Mouse (Mus musculus) spleen, adult 2 months (tissue): ENCODE data around the gene Cipc. TPM values are rescaled to one million over a fixed set of nuclear protein-coding genes. Genes with fewer than 3 reads are reported as not detected.

Source experiments
- DNase-seq, 2 experiments: peaks; one replicate each; pipeline versions ENCODE4 v3.0.0 to v3.0.0-alpha.2; 2012 to 2021; ENCODE audit warnings: low spot score in 2 of 2, low read depth in 1 of 2
- H3K27ac ChIP-seq: fragments of 200-500 bp; 2 replicates; pipeline ENCODE4 v1.5.1; 2012; ENCODE audit warnings: low read length, inconsistent platforms; ENCODE audit not compliant: insufficient read depth
- H3K27me3 ChIP-seq: fragments of 200-500 bp; 2 replicates; pipeline ENCODE4 v1.6.1; 2012; ENCODE audit warnings: mild to moderate bottlenecking, moderate library complexity, low read length, inconsistent platforms; ENCODE audit not compliant: control insufficient read depth, insufficient read depth
- H3K36me3 ChIP-seq: fragments of 200-500 bp; 2 replicates; pipeline ENCODE4 v1.6.1; 2012; ENCODE audit warnings: mild to moderate bottlenecking, low read length, inconsistent platforms; ENCODE audit not compliant: control insufficient read depth, insufficient read depth
- H3K4me1 ChIP-seq: fragments of 200-500 bp; 2 replicates; pipeline ENCODE4 v1.6.1; 2011; ENCODE audit warnings: inconsistent platforms; ENCODE audit not compliant: control insufficient read depth, insufficient read depth, insufficient read length
- H3K4me3 ChIP-seq: fragments of 200-500 bp; 2 replicates; pipeline ENCODE4 v1.5.1; 2011; ENCODE audit warnings: mild to moderate bottlenecking, inconsistent platforms; ENCODE audit not compliant: insufficient read depth, insufficient read length; ENCODE audit errors: extremely low read depth
- CTCF ChIP-seq: fragments of 200-500 bp; IDR thresholded peaks from 2 replicates; pipeline ENCODE4 v1.5.1; 2011; ENCODE audit warnings: mild to moderate bottlenecking, inconsistent platforms; ENCODE audit not compliant: insufficient read depth, insufficient read length, insufficient replicate concordance; ENCODE audit errors: extremely low read depth
- POLR2A ChIP-seq: fragments of 200-500 bp; IDR thresholded peaks from 2 replicates; pipeline ENCODE4 v1.6.1; 2011; ENCODE audit warnings: low read depth, low read length, inconsistent platforms
- whole genome bisulfite sequencing: fragments of 180-500 bp; shearing (Covaris S2); methylation state at CpG from one replicate; pipeline ENCODE4 v1.1.7; 2018; 5-methylcytosine and 5-hydroxymethylcytosine counted together
- polyA plus RNA-seq: library from polyadenylated mRNA; depleted of rRNA; stranded (reverse); fragments of >200 nt; gene quantifications from 2 replicates; pipeline ENCODE4 v1.2.3, GENCODE M21; 2012

The Cipc gene
- polyA plus RNA-seq, 1 experiment = 24.2 TPM

GRCm38 (mm10) chr12:86916796-86917573, 29.9 kb upstream of the Cipc start:
- TF ChIP-seq POLR2A (no peak), CTCF (no peak)
- Histone ChIP-seq H3K27ac (no peak overlapping the region), H3K36me3 (no peaks in the 10 kb centered on the region), H3K4me3 (no peak overlapping the region), H3K4me1 (no peaks in the 10 kb centered on the region), H3K27me3 (no peaks in the 10 kb centered on the region)
- 91% methylated on average over 7 of the region's 7 CpGs for WGBS
- no peak for DNase-seq

DNA sequence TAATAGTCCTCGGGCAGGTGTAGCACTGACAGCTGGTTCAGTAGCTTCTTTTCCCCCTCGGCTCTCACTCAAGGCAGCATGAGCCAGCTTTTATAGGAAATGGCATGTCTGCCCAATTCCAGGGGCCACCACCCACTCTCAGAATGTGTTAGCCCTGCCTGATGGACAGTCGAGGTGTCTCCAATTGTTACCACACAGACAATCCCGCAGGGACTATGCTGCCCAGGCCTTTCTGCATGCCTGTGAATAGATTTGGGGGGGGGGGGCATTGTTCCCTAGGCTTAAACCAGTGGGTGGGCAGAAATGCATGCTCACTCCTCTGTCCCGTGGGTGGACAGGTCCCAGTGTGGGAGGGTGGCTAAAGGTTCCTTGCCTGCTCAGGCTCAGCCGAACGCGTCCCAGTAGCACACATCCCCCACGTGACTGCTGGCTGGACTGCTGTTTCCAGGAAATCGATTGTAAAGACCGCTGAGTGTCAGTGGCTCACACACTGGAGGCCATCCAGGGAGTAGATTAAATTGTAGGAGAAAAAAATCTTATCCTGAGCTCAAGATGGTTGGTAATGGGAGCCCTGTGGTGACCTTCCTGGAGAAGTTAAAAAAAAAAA, 28.4 kb upstream of the Cipc start:
- Histone ChIP-seq H3K36me3 (no peaks in the 10 kb centered on the region), H3K27me3 (no peaks in the 10 kb centered on the region), H3K4me3 (no peak overlapping the region), H3K4me1 (no peaks in the 10 kb centered on the region), H3K27ac (no peak overlapping the region)
- TF ChIP-seq CTCF = no peak
- TF ChIP-seq POLR2A = no peak
- no peak for DNase-seq
- WGBS = 47% methylated on average over 11 of the region's 11 CpGs

GRCm38 (mm10) chr12:86918983-86919722, 27.7 kb upstream of the Cipc start:
- 90% methylated on average over 17 of the region's 17 CpGs for WGBS

GRCm38 (mm10) chr12:86923837-86924236, 23.0 kb upstream of the Cipc start:
- H3K36me3 ChIP-seq = no peaks in the 10 kb centered on the region
- H3K27me3 ChIP-seq = no peaks in the 10 kb centered on the region
- H3K4me1 ChIP-seq = no peaks in the 10 kb centered on the region
- peak; percentile 48 to 71 for DNase-seq
- H3K4me3 ChIP-seq = no peak overlapping the region
- no peak overlapping the region for H3K27ac ChIP-seq
- WGBS = 6% methylated on average over 5 of the region's 5 CpGs
- TF ChIP-seq CTCF (peak; percentile 89; the same call in 1 of the 2 replicates), POLR2A (no peak)

More at GRCm38 (mm10) chr12:86918983-86919722, 27.7 kb upstream of the Cipc start:
- H3K36me3 ChIP-seq = no peaks in the 10 kb centered on the region
- no peak for DNase-seq
- no peak overlapping the region for H3K27ac ChIP-seq
- no peaks in the 10 kb centered on the region for H3K27me3 ChIP-seq
- TF ChIP-seq POLR2A (no peak), CTCF (no peak)
- no peak overlapping the region for H3K4me3 ChIP-seq
- H3K4me1 ChIP-seq = no peaks in the 10 kb centered on the region

DNA sequence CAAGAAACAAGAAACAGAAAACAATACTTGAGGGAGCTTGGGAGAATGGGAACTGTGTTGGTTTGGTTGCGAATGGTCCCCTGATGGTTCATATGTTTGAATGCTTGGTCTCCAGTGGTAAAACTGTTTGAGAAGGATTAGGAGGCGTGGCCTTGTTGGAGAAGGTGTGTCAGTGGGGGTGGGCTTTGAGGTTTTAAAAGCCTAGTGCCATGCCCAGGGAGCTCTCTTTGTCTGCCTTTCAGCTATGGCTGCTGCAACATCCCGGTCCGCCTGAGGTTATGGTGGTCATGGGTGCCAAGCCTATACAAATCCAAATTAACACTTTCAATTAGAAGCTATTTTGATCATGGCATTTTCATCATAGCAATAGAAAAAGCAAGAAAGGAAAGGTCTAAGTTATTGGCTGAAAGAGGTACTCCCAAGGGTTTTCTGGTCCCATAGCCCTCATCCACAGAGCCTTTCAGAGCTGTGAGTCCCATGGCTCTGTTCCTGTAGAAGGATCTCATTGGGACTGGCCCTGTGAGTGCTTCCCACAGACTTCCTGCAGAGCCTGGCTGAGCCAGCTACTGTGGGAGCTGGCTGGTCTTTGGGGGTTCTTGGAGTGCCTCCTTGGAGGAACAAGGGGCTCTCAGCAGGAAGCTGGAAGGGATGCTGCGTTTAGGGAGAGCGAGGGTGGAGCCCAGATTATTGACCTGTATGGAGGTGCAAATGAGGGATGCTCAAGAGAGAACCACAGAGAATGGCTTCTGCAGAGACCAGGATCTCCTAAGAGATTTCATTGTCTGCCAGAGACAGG, 15.7 kb upstream of the Cipc start:
- 87% methylated on average over 6 of the region's 6 CpGs for WGBS
- H3K27ac ChIP-seq = peak overlapping the region; percentile 17; the same call in 1 of the 2 replicates
- no peaks in the 10 kb centered on the region for H3K27me3 ChIP-seq
- no peak overlapping the region for H3K4me3 ChIP-seq
- no peak for DNase-seq
- no peaks in the 10 kb centered on the region for H3K4me1 ChIP-seq
- no peaks in the 10 kb centered on the region for H3K36me3 ChIP-seq
- TF ChIP-seq POLR2A (no peak), CTCF (no peak)

GRCm38 (mm10) chr12:86931919-86932574, 14.8 kb upstream of the Cipc start:
- Histone ChIP-seq H3K27ac (peak overlapping the region; percentile 23; the same call in 1 of the 2 replicates), H3K27me3 (no peaks in the 10 kb centered on the region), H3K4me1 (no peaks in the 10 kb centered on the region), H3K4me3 (no peak overlapping the region), H3K36me3 (no peaks in the 10 kb centered on the region)
- 74% methylated on average over 7 of the region's 7 CpGs for WGBS
- no peak for DNase-seq
- TF ChIP-seq CTCF = no peak
- no peak for TF ChIP-seq POLR2A
